Mouse (Mus musculus) monocyte, adult 5-6 weeks (primary cell): Measurements from ENCODE around the gene Gm20696. TPM values are rescaled to one million over a fixed set of nuclear protein-coding genes. Genes with fewer than 3 reads are reported as not detected.

Experiments used
- ATAC-seq: fragments of 153-309, 156-312 bp; replicated peaks from 2 replicates; pipeline ENCODE4 v1.8.0; 2017; ENCODE audit warnings: mild to moderate bottlenecking; ENCODE audit not compliant: low TSS enrichment, insufficient number of reproducible peaks, severe bottlenecking, poor library complexity, low FRiP score
- total RNA-seq: library from RNA; stranded (forward); fragments of 200-1000, 200-491, 200-594 nt; gene quantifications from 3 replicates; pipeline ENCODE4 v1.2.3, GENCODE M21; 2017

Gene Gm20696
- total RNA-seq, 1 experiment from 2014 or later, result 12.8 TPM

GRCm38 (mm10) chr6:99274222-99274621 lies 392.4 kb downstream of the Gm20696 start:
- no peak for ATAC-seq

GRCm38 (mm10) chr6:99273177-99273576 lies 393.4 kb downstream of the Gm20696 start:
- ATAC-seq, result no peak

GRCm38 (mm10) chr6:99272174-99272573 lies 394.4 kb downstream of the Gm20696 start:
- no peak for ATAC-seq

GRCm38 (mm10) chr6:99271741-99272140 lies 394.9 kb downstream of the Gm20696 start:
- ATAC-seq, result no peak

- ATAC-seq, result no peak
These were observed 396.7 kb downstream of the Gm20696 start for GRCm38 (mm10) chr6:99269921-99270320.

- no peak for ATAC-seq
These were observed 398.2 kb downstream of the Gm20696 start for GRCm38 (mm10) chr6:99268171-99269061.

- 0 out of 2 replicates have a peak, but pooled peaks have one; percentile 10 for ATAC-seq
These were observed 400.5 kb downstream of the Gm20696 start for GRCm38 (mm10) chr6:99265945-99266656.

- ATAC-seq, result no peak
These were observed 401.4 kb downstream of the Gm20696 start for GRCm38 (mm10) chr6:99265173-99265572.

GRCm38 (mm10) chr6:99264192-99265093 lies 402.2 kb downstream of the Gm20696 start:
- ATAC-seq, result no peak

- ATAC-seq, result no peak
These were observed 402.8 kb downstream of the Gm20696 start for GRCm38 (mm10) chr6:99263886-99264185.

GRCm38 (mm10) chr6:99263061-99263885 lies 403.3 kb downstream of the Gm20696 start:
- peak; percentile 70 for ATAC-seq

- ATAC-seq, result no peak
These were observed 404.9 kb downstream of the Gm20696 start for GRCm38 (mm10) chr6:99261737-99262130.

- peak; percentile 28; the same call in 1 of the 2 replicates for ATAC-seq
These were observed 405.5 kb downstream of the Gm20696 start for GRCm38 (mm10) chr6:99260941-99261736.

GRCm38 (mm10) chr6:99258346-99258745 lies 408.3 kb downstream of the Gm20696 start:
- no peak for ATAC-seq

GRCm38 (mm10) chr6:99257676-99258075 lies 408.9 kb downstream of the Gm20696 start:
- no peak for ATAC-seq

- no peak for ATAC-seq
These were observed 413.3 kb downstream of the Gm20696 start for GRCm38 (mm10) chr6:99253331-99253730.

- peak; percentile 39; the same call in 1 of the 2 replicates for ATAC-seq
These were observed 413.8 kb downstream of the Gm20696 start for GRCm38 (mm10) chr6:99252816-99253215.
